Mouse (Mus musculus) MN1 (cell line): ENCODE data around the gene Pou3f3.

Experiments used
- DNase-seq: peaks from one replicate; pipeline ENCODE4 v3.0.0-alpha.2; 2016; ENCODE audit warnings: low spot score

Pou3f3 gene

GRCm38 (mm10) chr1:42695578-42695915 lies at the start of gene Pou3f3:
TSS of gene Pou3f3 (plus strand) at chr1:42695768.
- DNase-seq, result no peak

- no peak for DNase-seq
Measured at GRCm38 (mm10) chr1:42648366-42648935, 47.1 kb upstream of the Pou3f3 start.

DNA sequence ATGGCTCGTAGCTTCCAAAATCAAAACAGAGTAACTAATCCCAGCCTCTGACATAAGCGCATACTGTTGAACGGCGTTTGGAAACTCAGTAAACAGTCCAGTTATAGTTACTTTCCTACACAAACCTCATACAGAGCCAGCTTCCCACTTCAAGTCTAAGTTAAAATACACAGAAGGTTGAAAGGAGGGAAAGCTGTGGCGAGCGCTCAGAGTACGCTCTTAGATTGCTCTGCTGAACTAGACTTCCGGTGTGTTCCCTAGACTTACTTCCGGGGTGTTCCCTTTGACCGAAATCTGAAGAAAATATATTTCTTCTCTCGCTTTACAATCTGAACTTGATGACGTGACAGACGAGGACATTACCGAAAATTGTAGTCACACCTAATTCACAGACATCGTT lies 44.1 kb upstream of the Pou3f3 start:
- DNase-seq, result no peak

DNA sequence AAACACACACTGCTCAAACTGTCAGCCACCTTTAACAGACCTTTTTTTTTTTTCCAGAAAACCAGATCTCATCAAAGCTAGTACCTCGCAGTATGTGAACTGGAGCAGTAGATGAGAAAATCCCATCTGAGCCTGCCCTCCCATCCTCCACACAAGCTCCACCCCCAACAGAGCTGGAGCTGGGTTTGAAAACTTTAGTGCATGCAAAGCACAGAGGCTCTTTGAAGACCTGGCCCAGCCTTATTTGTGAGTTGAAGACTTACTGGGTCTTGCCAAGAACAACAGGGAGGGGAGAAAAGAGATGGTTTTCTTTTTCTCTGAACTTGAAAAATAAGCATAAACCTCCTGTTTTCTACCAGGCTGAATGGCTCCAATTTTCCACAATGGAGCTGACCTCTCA lies 28.0 kb upstream of the Pou3f3 start:
- no peak for DNase-seq

DNA sequence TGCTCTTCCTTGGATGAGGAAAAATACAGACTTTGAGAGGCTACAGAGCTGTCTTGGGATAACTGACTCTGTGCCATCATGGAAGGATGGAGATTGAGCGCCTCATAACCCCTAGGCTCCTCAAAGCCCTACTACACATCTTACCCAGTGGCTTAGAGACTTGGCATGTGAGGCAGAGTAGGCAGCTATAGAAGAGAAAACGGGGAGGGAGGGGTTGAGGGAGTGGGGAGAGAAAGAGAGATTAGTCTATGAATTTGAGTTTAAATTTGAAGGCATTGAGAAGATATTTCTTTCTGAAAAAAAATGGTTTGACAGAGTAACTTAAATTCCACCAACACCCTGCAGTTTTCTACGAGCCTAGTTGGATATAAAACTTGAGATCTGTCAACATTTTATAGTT lies 14.9 kb upstream of the Pou3f3 start:
- DNase-seq, result no peak

DNA sequence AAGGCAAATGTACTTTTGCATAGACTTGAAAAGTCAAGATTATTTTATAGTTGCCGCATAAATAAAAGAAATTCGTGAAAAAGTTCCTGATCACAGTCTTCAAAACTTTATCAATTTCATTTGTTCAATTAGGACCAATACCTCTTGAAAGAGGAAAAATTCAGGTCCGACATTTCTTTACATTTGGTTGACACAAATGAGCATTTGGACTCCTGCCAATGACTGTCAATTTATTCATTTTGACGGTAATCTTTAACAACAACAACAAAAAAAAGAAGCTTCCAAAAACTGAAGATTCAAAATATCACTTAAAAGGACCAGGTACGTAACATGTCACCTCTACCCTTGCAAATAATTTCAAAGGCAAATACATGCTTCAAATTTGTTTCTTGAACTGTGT lies 13.8 kb upstream of the Pou3f3 start:
- no peak for DNase-seq

DNA sequence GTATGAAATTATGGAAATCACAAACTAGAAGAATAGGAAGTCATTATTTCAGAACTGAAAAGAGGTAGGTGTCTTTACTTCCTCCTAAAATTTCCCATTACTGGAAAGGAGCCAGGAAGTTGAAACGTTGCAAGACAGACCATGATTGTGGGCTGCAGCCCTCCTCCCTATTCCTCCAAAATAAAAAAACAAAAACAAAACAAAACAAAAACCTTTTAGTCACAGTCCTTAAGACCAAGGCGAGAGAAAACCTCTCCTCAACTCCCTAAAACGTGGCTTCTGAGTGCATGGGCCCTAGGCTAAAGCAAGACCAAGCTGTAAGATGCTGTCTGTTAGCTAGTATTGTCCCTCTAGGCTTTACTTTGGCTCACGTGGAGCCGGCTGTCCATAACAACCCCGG lies 11.7 kb upstream of the Pou3f3 start:
- DNase-seq, result no peak

GRCm38 (mm10) chr1:42684345-42684744 lies 11.2 kb upstream of the Pou3f3 start:
- no peak for DNase-seq

- DNase-seq, result no peak
Measured at GRCm38 (mm10) chr1:42684783-42685182, 10.8 kb upstream of the Pou3f3 start.

DNA sequence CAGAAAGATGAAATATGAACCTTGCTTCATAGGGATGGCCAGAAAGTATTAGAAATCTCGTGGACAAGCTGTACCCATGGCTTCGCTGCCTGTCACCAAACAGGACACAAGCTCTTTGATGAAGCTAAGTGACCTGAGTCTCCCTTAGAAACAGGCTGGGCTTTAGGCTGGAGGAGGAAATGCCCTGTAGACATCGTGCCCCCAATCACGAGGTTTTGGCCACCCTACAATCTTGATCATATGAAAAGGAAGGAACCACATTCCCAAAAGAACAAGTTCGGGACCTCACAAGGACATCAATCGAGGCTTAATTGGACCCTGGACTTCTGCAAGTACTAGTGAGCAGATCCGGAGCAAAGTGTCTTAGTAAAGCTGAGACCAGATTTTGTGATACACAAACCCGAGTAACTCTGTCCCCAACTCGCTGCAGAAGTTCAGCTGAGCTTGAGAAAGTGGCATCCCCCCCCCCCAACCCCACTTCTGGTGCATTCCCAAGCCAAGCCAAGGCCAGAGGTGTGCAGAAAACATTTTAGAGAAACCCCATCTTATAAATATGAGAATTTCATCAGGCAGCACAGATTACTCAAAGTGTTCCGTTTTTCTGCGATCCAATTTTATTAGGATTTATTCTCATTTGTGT lies 10.1 kb upstream of the Pou3f3 start:
- DNase-seq, result no peak

DNA sequence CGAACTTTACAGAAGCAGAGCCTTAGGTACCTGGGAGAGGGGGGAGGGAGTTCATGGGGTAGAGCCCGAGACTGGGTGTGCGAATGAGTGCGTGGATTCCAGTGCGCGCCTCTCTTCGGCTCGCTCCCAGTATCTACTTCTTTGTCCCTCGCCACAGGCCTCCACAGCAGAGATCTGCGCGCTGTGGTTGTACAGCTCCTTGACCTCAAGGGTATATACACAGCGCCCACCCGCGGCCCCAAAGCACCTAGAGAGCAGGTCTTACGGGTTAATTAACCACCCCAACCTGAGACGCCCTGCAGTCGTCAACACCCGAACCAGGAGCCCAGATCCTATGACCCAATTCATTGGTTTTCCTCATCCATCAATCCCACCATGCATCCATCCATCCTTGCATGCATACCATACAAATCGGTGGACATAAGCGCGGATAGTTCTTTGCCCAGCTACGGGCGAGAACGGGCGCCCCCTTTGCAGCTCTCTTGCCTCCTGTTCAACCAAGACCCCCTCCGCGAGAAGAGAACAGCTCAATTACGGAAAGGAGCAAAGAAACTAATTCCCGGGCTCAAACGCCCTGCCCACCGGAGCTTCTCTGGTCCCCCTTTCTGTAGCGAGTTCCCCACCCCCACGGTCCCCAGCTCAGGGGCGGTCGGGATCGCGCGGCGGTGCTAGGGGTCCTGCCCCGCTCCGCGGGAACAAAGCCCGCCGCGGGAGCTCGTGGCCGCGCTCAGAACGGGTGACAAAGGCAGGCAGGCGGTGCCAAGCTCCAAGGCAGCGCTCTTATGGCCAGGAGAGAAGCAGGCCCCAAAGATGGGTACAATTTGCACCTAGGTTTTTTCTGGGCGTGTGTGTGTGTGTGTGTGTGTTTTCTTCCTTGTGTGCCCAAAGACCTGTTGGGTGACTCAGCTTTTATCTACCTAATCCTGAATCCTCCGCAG lies 9.1 kb upstream of the Pou3f3 start:
- DNase-seq, result no peak

GRCm38 (mm10) chr1:42687271-42687670 lies 8.3 kb upstream of the Pou3f3 start:
- no peak for DNase-seq

- DNase-seq, result no peak
Measured at GRCm38 (mm10) chr1:42687756-42688540, 7.6 kb upstream of the Pou3f3 start.

DNA sequence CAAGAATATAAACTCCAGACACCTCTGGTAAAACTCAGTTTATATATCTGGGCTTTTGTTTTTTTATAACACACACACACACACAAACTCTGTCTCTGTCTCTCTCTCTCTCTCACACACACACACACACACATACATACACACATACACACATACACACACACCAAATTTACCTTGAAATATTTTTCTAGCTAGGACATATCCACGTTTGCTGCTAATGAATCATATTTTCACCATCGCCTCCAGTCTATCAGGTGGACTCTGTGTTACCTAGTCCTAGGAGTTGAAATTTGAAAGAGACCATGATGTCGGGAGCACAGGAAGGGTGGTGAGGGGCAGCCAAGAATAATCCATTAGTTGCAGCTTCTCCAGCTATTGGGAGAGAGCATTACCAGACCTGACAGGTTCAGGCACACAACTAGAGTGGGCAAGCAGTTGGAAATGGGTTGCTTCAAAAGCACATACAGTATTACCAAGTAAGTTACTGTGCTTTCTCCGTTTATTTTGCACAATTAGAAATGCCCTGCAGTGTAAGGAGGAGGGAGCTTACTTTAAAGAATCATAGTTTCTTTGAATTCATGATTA lies 6.9 kb upstream of the Pou3f3 start:
- no peak for DNase-seq

- DNase-seq, result no peak
Measured at GRCm38 (mm10) chr1:42690024-42690575, 5.5 kb upstream of the Pou3f3 start.

DNA sequence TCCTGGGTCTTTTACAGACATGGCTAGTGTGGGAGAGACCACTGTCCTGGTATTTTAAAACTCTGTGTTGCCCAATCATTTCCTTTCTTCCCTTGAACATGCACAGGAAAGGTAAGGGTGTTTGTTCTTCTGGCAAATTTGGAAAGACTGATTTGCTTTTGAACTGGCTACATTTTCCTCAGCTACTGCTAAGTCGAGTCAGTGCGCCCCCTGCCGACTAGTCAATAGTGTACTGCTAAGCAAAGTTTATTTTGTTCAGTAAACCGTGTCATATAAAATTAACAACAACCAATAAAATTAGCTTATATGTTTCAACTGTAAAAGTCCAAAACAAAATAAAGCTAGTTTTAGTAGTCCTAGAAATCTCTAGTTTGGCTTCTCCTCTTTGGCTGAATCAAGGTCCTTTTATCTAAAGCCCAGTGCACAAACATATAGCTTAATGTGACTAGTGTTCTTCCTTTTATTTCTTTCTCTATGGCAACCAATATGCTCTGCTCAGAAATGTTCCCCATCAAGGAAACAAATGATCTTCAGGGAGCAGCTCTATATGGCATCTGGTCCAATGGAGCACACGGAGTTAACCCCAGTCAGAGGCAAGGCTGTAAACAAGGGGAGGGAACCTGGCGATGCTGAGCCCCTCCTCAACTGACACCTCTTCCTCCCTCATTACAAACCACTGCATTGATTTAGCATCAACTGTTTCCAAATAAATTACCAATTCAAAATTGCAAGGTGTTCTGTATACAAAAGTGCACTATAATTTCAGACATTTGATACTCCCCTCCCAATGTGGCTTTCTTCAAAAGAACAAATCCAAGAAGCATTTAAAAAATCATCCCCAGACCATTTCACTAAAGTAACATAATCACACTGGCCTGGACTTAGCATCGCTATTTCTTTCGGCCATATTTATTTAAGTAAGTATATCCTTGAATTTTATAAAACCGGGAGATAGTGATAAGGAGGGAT lies 4.1 kb upstream of the Pou3f3 start:
- no peak for DNase-seq

GRCm38 (mm10) chr1:42692221-42692620 lies 3.3 kb upstream of the Pou3f3 start:
- DNase-seq, result no peak

- no peak for DNase-seq
Measured at GRCm38 (mm10) chr1:42693101-42693715, 2.4 kb upstream of the Pou3f3 start.

DNA sequence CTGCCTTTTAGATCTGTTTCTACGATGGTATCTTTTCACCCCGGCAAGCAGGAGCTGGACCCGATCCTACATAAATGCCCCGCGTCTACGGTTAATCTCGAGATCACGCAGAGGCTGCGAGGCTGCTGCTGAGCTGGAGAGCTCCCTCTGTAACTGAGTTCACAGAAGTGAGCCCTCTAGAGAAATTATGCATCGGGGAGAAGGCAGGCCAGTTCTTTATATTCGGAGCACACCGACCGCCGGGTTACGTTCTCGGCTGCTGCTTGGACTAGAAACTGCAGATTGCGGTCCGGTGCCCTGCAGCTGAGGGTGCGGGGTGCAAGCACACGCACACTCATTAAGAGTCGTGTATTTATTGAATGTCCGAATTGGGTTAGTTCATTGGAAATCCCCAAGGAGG lies 1.7 kb upstream of the Pou3f3 start:
- no peak for DNase-seq

DNA sequence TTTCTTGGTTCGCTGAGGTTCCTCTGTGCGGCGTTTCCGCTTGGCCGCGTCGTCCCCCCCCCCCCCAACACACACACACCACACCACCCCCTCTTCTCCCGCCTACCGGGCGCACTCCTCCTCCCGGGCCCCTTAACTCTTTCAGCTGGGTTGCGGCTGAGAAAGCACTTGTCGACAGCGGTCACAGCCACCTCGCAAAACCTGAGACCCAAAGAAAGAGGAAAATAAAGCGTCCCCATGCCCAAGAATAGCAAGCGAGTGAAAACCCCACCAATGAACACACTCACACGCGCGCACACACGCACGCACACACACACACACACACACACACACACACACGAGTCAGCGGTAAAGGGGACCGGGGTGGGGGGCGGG lies 1.3 kb upstream of the Pou3f3 start:
- no peak for DNase-seq
